Mouse (Mus musculus) midbrain, postnatal 0 days (tissue): ENCODE data around the gene Siglecf. TPM values are rescaled to one million over a fixed set of nuclear protein-coding genes. Genes with fewer than 3 reads are reported as not detected.

Source experiments
- ATAC-seq: fragments of 200-750 bp; cut with Nextera tagmentation; 2 replicates; pipeline ENCODE4 v1.8.0; 2017; ENCODE audit warnings: moderate number of reproducible peaks, mild to moderate bottlenecking, moderate TSS enrichment, moderate library complexity; ENCODE audit not compliant: low FRiP score
- DNase-seq: peaks from one replicate; pipeline ENCODE4 v3.0.0-alpha.2; 2015; ENCODE audit warnings: low spot score
- H3K27ac ChIP-seq: fragments of 300-500 bp; sonication (generic); 2 replicates; pipeline ENCODE4 v1.5.1; 2014; ENCODE audit warnings: low read depth, mild to moderate bottlenecking, low read length, mixed read lengths
- H3K27me3 ChIP-seq: fragments of 300-500 bp; sonication (generic); 2 replicates; pipeline ENCODE4 v1.6.1; 2014; ENCODE audit warnings: low read length, control low read depth, mixed read lengths; ENCODE audit not compliant: insufficient read depth
- H3K36me3 ChIP-seq: fragments of 300-500 bp; sonication (generic); 2 replicates; pipeline ENCODE4 v1.6.1; 2014; ENCODE audit warnings: low read length, control low read depth, mixed read lengths; ENCODE audit not compliant: insufficient read depth
- H3K4me1 ChIP-seq: fragments of 300-500 bp; sonication (generic); 2 replicates; pipeline ENCODE4 v1.6.1; 2014; ENCODE audit warnings: mild to moderate bottlenecking, control low read depth, antibody characterized with exemption, low read length, mixed read lengths; ENCODE audit not compliant: insufficient read depth
- H3K4me2 ChIP-seq: fragments of 300-500 bp; sonication (generic); 2 replicates; pipeline ENCODE4 v1.6.1; 2014; ENCODE audit warnings: low read depth, mild to moderate bottlenecking, low read length, mixed read lengths; ENCODE audit not compliant: poor library complexity, severe bottlenecking
- H3K4me3 ChIP-seq: fragments of 300-500 bp; sonication (generic); 2 replicates; pipeline ENCODE4 v1.5.1; 2014; ENCODE audit warnings: low read depth, mild to moderate bottlenecking, low read length, moderate library complexity
- H3K9ac ChIP-seq: fragments of 300-500 bp; sonication (generic); replicated peaks from 2 replicates; pipeline ENCODE4 v1.6.1; 2014; ENCODE audit warnings: mild to moderate bottlenecking, low read length, moderate library complexity, mixed read lengths; ENCODE audit not compliant: poor library complexity, severe bottlenecking
- H3K9me3 ChIP-seq: fragments of 300-500 bp; sonication (generic); 2 replicates; pipeline ENCODE4 v1.6.1; 2016; ENCODE audit warnings: low read length, control low read depth
- CTCF ChIP-seq: IDR thresholded peaks from 2 replicates; pipeline ENCODE4 v1.5.1; 2016; ENCODE audit warnings: antibody characterized with exemption, mild to moderate bottlenecking
- WGBS: fragments of 180-500 bp; shearing (Covaris S2); extraction: QIAGEN DNeasy Blood & Tissue Kit; methylation state at CpG from one replicate; pipeline ENCODE4 v1.1.7; 2014; 5-methylcytosine and 5-hydroxymethylcytosine counted together
- polyA plus RNA-seq: library from polyadenylated mRNA; unstranded; fragments of >200 nt; fragmentation: Nextera tagmentation; extraction: Ambion mirVana; gene quantifications from 2 replicates; pipeline ENCODE4 v1.2.1, GENCODE M21; 2015
- total RNA-seq: library from RNA; depleted of rRNA; stranded (reverse); fragments of >200 nt; gene quantifications from 2 replicates; pipeline ENCODE4 v1.2.3, GENCODE M21; 2014; rRNA removed

Gene Siglecf
- total and polyA plus RNA-seq, 2 experiments from 2014 or later: 0.11 to 0.22 TPM

GRCm38 (mm10) chr7:43399501-43399900 lies 48.4 kb downstream of the Siglecf start:
- 90% methylated on average over 2 of the region's 2 CpGs for WGBS
- Histone ChIP-seq H3K4me1 (no peaks in the 10 kb centered on the region), H3K4me3 (no peak overlapping the region), H3K4me2 (no peak overlapping the region), H3K9me3 (no peaks in the 10 kb centered on the region), H3K27me3 (no peaks in the 10 kb centered on the region), H3K36me3 (no peaks in the 10 kb centered on the region), H3K9ac (no peak overlapping the region), H3K27ac (no peak overlapping the region)
- DNase-seq (no peak), ATAC-seq (no peak)
- TF ChIP-seq CTCF: no peak

- no peak overlapping the region for H3K27ac ChIP-seq
Observed at GRCm38 (mm10) chr7:43402718-43403117, 51.6 kb downstream of the Siglecf start.

GRCm38 (mm10) chr7:43407573-43407972 lies 56.4 kb downstream of the Siglecf start:
- no peak overlapping the region for H3K4me3 ChIP-seq
- TF ChIP-seq CTCF: no peak
- no peaks in the 10 kb centered on the region for H3K27me3 ChIP-seq
- no peak overlapping the region for H3K9ac ChIP-seq
- no peaks in the 10 kb centered on the region for H3K4me1 ChIP-seq
- no peak overlapping the region for H3K27ac ChIP-seq
- no peaks in the 10 kb centered on the region for H3K36me3 ChIP-seq
- DNase-seq (no peak), ATAC-seq (no peak)
- H3K9me3 ChIP-seq: no peaks in the 10 kb centered on the region
- 81% methylated on average over 3 of the region's 3 CpGs for WGBS
- no peak overlapping the region for H3K4me2 ChIP-seq

More at GRCm38 (mm10) chr7:43402718-43403117, 51.6 kb downstream of the Siglecf start:
- no peak overlapping the region for H3K9ac ChIP-seq
- no peak overlapping the region for H3K4me2 ChIP-seq
- TF ChIP-seq CTCF: no peak
- no peak overlapping the region for H3K4me3 ChIP-seq
- H3K4me1 ChIP-seq: no peaks in the 10 kb centered on the region
- DNase-seq (no peak), ATAC-seq (no peak)
- no peaks in the 10 kb centered on the region for H3K36me3 ChIP-seq
- no peaks in the 10 kb centered on the region for H3K27me3 ChIP-seq
- 56% methylated on average over 2 of the region's 2 CpGs for WGBS
- H3K9me3 ChIP-seq: no peaks in the 10 kb centered on the region

- Histone ChIP-seq H3K36me3 (no peaks in the 10 kb centered on the region), H3K9ac (no peak within 1 kb of the TSS), H3K27me3 (no peaks in the 10 kb centered on the region), H3K9me3 (no peaks in the 10 kb centered on the region), H3K4me3 (no peak within 1 kb of the TSS), H3K27ac (no peak within 1 kb of the TSS), H3K4me1 (no peaks in the 10 kb centered on the region), H3K4me2 (no peak within 1 kb of the TSS)
- 75% methylated on average over 4 of the region's 4 CpGs for WGBS
- ATAC-seq: no peak
- DNase-seq: no peak
- TF ChIP-seq CTCF: no peak
Observed at GRCm38 (mm10) chr7:43408131-43408553, 57.0 kb downstream of the Siglecf start, which contains the start of gene Siglecg. Gene Siglecg, plus strand, starts transcription at chr7:43408204.

- no peak overlapping the region for H3K9ac ChIP-seq
- 86% methylated on average over 3 of the region's 3 CpGs for WGBS
- no peak overlapping the region for H3K4me2 ChIP-seq
- no peaks in the 10 kb centered on the region for H3K4me1 ChIP-seq
- no peak for TF ChIP-seq CTCF
- no peaks in the 10 kb centered on the region for H3K9me3 ChIP-seq
- ATAC-seq (no peak), DNase-seq (no peak)
- no peaks in the 10 kb centered on the region for H3K36me3 ChIP-seq
- H3K27ac ChIP-seq: no peak overlapping the region
- no peaks in the 10 kb centered on the region for H3K27me3 ChIP-seq
- no peak overlapping the region for H3K4me3 ChIP-seq
Observed at GRCm38 (mm10) chr7:43409084-43409483, 57.9 kb downstream of the Siglecf start.

Other genes with a start within 250 kb of the Siglecf start
- gene Zfp936, start 237.1 kb upstream of the Siglecf start, total RNA-seq: not detected in 2 replicates
- gene Zfp936, start 237.1 kb upstream of the Siglecf start, polyA plus RNA-seq: not detected in 2 replicates
- gene Zfp715, start 38.0 kb upstream of the Siglecf start, total RNA-seq: 25.8 and 33.1 TPM in 2 replicates
- gene Zfp715, start 38.0 kb upstream of the Siglecf start, polyA plus RNA-seq: 16.5 and 17.1 TPM in 2 replicates
- gene Siglecg, start 56.9 kb downstream of the Siglecf start, total RNA-seq: 0.05 TPM in 1 of 2 replicates, not detected in the other
- gene Siglecg, start 56.9 kb downstream of the Siglecf start, polyA plus RNA-seq: not detected in 2 replicates
- gene Lim2, start 76.3 kb downstream of the Siglecf start, total RNA-seq: not detected in 2 replicates
- gene Lim2, start 76.3 kb downstream of the Siglecf start, polyA plus RNA-seq: not detected in 2 replicates
- gene Nkg7, start 85.7 kb downstream of the Siglecf start, total RNA-seq: not detected in 2 replicates
- gene Nkg7, start 85.7 kb downstream of the Siglecf start, polyA plus RNA-seq: 0.32 TPM in 1 of 2 replicates, not detected in the other
- not detected in 2 replicates for gene Cldnd2, start 89.4 kb downstream of the Siglecf start, total RNA-seq
- not detected in 2 replicates for gene Cldnd2, start 89.4 kb downstream of the Siglecf start, polyA plus RNA-seq
- 27.0 and 28.6 TPM in 2 replicates for gene Etfb, start 92.7 kb downstream of the Siglecf start, total RNA-seq
- gene Etfb, start 92.7 kb downstream of the Siglecf start, polyA plus RNA-seq: 94.0 and 97.8 TPM in 2 replicates
- gene Gm45233, start 92.8 kb downstream of the Siglecf start, total RNA-seq: 1.7 and 6.6 TPM in 2 replicates
- 0.44 and 0.71 TPM in 2 replicates for gene Gm45233, start 92.8 kb downstream of the Siglecf start, polyA plus RNA-seq
- gene Vsig10l, start 111.8 kb downstream of the Siglecf start, total RNA-seq: 25.8 and 40.2 TPM in 2 replicates
- 29.0 and 29.7 TPM in 2 replicates for gene Vsig10l, start 111.8 kb downstream of the Siglecf start, polyA plus RNA-seq
- 54.7 and 72.4 TPM in 2 replicates for gene Iglon5, start 138.7 kb downstream of the Siglecf start, total RNA-seq
- 7.8 and 7.9 TPM in 2 replicates for gene Iglon5, start 138.7 kb downstream of the Siglecf start, polyA plus RNA-seq
- not detected in 2 replicates for gene 4931406B18Rik, start 154.6 kb downstream of the Siglecf start, total RNA-seq
- not detected in 2 replicates for gene 4931406B18Rik, start 154.6 kb downstream of the Siglecf start, polyA plus RNA-seq
- gene Cd33, start 193.1 kb downstream of the Siglecf start, total RNA-seq: 1.5 TPM in 2 replicates
- 1.4 and 2.1 TPM in 2 replicates for gene Cd33, start 193.1 kb downstream of the Siglecf start, polyA plus RNA-seq
- gene Zfp658, start 210.9 kb downstream of the Siglecf start, total RNA-seq: 9.4 and 13.0 TPM in 2 replicates
- 2.4 and 3.1 TPM in 2 replicates for gene Zfp658, start 210.9 kb downstream of the Siglecf start, polyA plus RNA-seq
- gene Zfp719, start 228.3 kb downstream of the Siglecf start, total RNA-seq: 13.9 and 15.5 TPM in 2 replicates
- gene Zfp719, start 228.3 kb downstream of the Siglecf start, polyA plus RNA-seq: 4.9 and 5.5 TPM in 2 replicates